Mouse (Mus musculus) lung, embryonic 16.5 days (tissue): ENCODE data around the gene Hax1. TPM values are rescaled to one million over a fixed set of nuclear protein-coding genes. Genes with fewer than 3 reads are reported as not detected.
A peak's percentile ranks its signal among the peaks of the same experiment; 100 is the strongest.

ENCODE experiments used
- ATAC-seq: fragments of 200-750 bp; cut with Nextera tagmentation; 2 replicates; pipeline ENCODE4 v1.8.0; 2017; ENCODE audit warnings: low read depth, mild to moderate bottlenecking, moderate library complexity
- H3K27ac ChIP-seq: fragments of 300-500 bp; sonication (generic); 2 replicates; pipeline ENCODE4 v1.5.1; 2014; ENCODE audit warnings: mild to moderate bottlenecking, control low read depth, low read length
- H3K27me3 ChIP-seq: fragments of 300-500 bp; sonication (generic); 2 replicates; pipeline ENCODE4 v1.6.1; 2014; ENCODE audit warnings: low read depth, low read length, mixed read lengths; ENCODE audit not compliant: control insufficient read depth, insufficient read depth
- H3K36me3 ChIP-seq: fragments of 300-500 bp; sonication (generic); 2 replicates; pipeline ENCODE4 v1.6.1; 2014; ENCODE audit warnings: low read length; ENCODE audit not compliant: control insufficient read depth, insufficient read depth
- H3K4me1 ChIP-seq: fragments of 300-500 bp; sonication (generic); replicated peaks from 2 replicates; pipeline ENCODE4 v1.6.1; 2014; ENCODE audit warnings: low read length, mixed read lengths; ENCODE audit not compliant: control insufficient read depth, insufficient read depth
- H3K4me2 ChIP-seq: fragments of 300-500 bp; sonication (generic); 2 replicates; pipeline ENCODE4 v1.6.1; 2014; ENCODE audit warnings: low read depth, low read length, control low read depth
- H3K4me3 ChIP-seq: fragments of 300-500 bp; sonication (generic); 2 replicates; pipeline ENCODE4 v1.5.1; 2014; ENCODE audit warnings: mild to moderate bottlenecking, low read length, control low read depth
- H3K9ac ChIP-seq: fragments of 300-500 bp; sonication (generic); 2 replicates; pipeline ENCODE4 v1.6.1; 2014; ENCODE audit warnings: low read length, control low read depth
- H3K9me3 ChIP-seq: fragments of 300-500 bp; sonication (generic); 2 replicates; pipeline ENCODE4 v1.6.1; 2016; ENCODE audit warnings: low read length; ENCODE audit not compliant: control insufficient read depth
- WGBS: fragments of 180-500 bp; shearing (Covaris S2); extraction: QIAGEN DNeasy Blood & Tissue Kit; methylation state at CpG from one replicate; pipeline ENCODE4 v1.1.7; 2014; 5-methylcytosine and 5-hydroxymethylcytosine counted together
- polyA plus RNA-seq: library from polyadenylated mRNA; unstranded; fragments of >200 nt; fragmentation: Nextera tagmentation; extraction: Ambion mirVana; gene quantifications from 2 replicates; pipeline ENCODE4 v1.2.1, GENCODE M21; 2015

Hax1 gene
- 152 and 155 TPM in 2 replicates for polyA plus RNA-seq

DNA sequence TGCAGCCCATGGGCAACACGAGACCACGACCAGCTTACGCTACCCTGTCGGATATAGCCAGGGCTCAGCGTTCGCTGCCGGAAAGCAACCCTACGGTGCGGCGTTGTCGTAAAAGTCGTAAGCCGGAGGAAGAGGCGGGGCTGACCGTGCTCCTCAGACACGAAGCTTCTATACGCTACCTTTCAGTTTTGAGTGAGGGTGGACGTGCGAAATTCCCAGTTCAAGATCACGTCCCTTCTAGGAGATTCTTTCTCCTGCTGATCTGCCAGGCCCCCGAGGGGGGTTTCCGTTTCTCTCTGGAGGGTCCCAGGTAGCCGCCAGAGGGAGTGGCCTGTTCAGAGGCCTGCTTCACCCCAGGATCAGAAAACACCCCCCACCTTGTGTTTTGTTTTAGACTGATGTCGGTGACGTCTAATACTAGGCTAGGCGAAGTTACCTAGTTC is at the start of gene Hax1:
Gene Hax1 (minus strand): TSS at position 169 of the 443 bp plus-strand sequence.
- under 1% methylated on average over 26 of the region's 26 CpGs for WGBS

GRCm38 (mm10) chr3:90036263-90036662 is 37.7 kb upstream of the Hax1 start:
- Histone ChIP-seq H3K27me3 (no peaks in the 10 kb centered on the region), H3K9me3 (no peaks in the 10 kb centered on the region), H3K4me3 (no peak overlapping the region), H3K4me2 (no peak overlapping the region), H3K27ac (no peak overlapping the region), H3K36me3 (peaks cover 41% of the 10 kb centered on the region), H3K4me1 (no peaks in the 10 kb centered on the region), H3K9ac (no peak overlapping the region)
- whole genome bisulfite sequencing, result 96% methylated on average over 1 of the region's 1 CpGs
- no peak for ATAC-seq

More for the DNA sequence above, at the start of gene Hax1:
- H3K4me1 ChIP-seq, result peaks cover 5% of the 10 kb centered on the region
- peak within 1 kb of the TSS; percentile 66 for H3K4me2 ChIP-seq
- no peaks in the 10 kb centered on the region for H3K27me3 ChIP-seq
- H3K4me3 ChIP-seq, result peak within 1 kb of the TSS; percentile 57
- no peaks in the 10 kb centered on the region for H3K9me3 ChIP-seq
- peaks cover 21% of the 10 kb centered on the region for H3K36me3 ChIP-seq
- H3K9ac ChIP-seq, result peak within 1 kb of the TSS; percentile 93
- ATAC-seq, result peak; percentile 97
- H3K27ac ChIP-seq, result peak within 1 kb of the TSS; percentile 97

GRCm38 (mm10) chr3:90034653-90035052 is 36.1 kb upstream of the Hax1 start:
- ATAC-seq, result no peak
- no peaks in the 10 kb centered on the region for H3K9me3 ChIP-seq
- H3K27ac ChIP-seq, result no peak overlapping the region
- H3K27me3 ChIP-seq, result no peaks in the 10 kb centered on the region
- H3K4me1 ChIP-seq, result no peaks in the 10 kb centered on the region
- H3K4me3 ChIP-seq, result no peak overlapping the region
- no peak overlapping the region for H3K9ac ChIP-seq
- no peak overlapping the region for H3K4me2 ChIP-seq
- peaks cover 43% of the 10 kb centered on the region for H3K36me3 ChIP-seq
- 83% methylated on average over 2 of the region's 2 CpGs for WGBS

DNA sequence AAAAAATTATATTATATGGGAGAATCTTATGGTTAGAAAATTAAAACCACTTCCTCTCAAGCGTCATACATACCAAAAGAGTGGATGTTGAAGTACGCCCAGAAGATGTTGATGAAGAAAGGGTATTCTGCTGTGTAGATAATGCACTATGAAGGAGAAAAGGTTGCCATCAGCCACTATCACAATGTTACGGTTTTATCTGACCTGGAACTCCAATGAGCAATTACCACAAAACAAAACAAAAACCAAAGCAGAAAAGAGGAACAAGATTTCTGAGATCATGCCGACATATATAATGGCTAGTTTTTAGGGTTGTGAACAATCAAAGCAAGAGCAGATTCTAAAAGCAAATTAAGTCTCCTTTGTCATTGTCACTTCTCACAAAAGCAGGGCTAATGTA is 18.0 kb upstream of the Hax1 start:
- Histone ChIP-seq H3K27ac (no peak overlapping the region), H3K27me3 (no peaks in the 10 kb centered on the region), H3K4me3 (no peak overlapping the region), H3K9me3 (no peaks in the 10 kb centered on the region), H3K36me3 (peaks cover 72% of the 10 kb centered on the region), H3K9ac (no peak overlapping the region), H3K4me1 (no peaks in the 10 kb centered on the region), H3K4me2 (no peak overlapping the region)
- no peak for ATAC-seq
- 89% methylated on average over 4 of the region's 4 CpGs for WGBS

DNA sequence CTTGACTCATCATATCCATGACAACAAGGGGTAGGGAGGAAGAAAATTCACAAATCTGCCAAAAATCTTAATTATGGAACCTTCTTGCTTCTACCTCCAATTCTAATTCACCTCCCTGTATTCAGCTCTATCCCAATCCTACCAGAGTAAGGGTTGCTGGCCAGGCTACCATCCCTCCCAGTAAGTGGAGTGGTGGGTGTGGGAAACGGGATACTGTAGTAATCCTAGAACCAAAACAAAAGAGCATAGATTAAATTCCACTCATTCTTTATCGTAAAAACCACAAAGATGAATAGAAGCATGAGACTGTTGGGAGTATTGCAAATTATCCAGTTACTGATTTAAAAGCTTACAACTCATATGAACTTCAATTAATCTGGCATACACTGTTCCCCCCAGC is 11.7 kb upstream of the Hax1 start:
- 63% methylated on average over 2 of the region's 2 CpGs for WGBS
- no peak overlapping the region for H3K27ac ChIP-seq
- H3K9ac ChIP-seq, result no peak overlapping the region
- no peak for ATAC-seq
- H3K36me3 ChIP-seq, result peaks cover 78% of the 10 kb centered on the region
- no peaks in the 10 kb centered on the region for H3K4me1 ChIP-seq
- no peak overlapping the region for H3K4me3 ChIP-seq
- no peak overlapping the region for H3K4me2 ChIP-seq
- H3K27me3 ChIP-seq, result no peaks in the 10 kb centered on the region
- no peaks in the 10 kb centered on the region for H3K9me3 ChIP-seq

- WGBS, result 31% methylated on average over 3 of the region's 3 CpGs
- Histone ChIP-seq H3K27ac (peak overlapping the region; percentile 77), H3K9me3 (no peaks in the 10 kb centered on the region), H3K36me3 (peaks cover 43% of the 10 kb centered on the region), H3K27me3 (no peaks in the 10 kb centered on the region), H3K9ac (no peak overlapping the region), H3K4me3 (no peak overlapping the region), H3K4me2 (peak overlapping the region; percentile 22; the same call in 1 of the 2 replicates), H3K4me1 (peaks cover 4% of the 10 kb centered on the region)
- ATAC-seq, result peak; percentile 78
Observed at GRCm38 (mm10) chr3:90004091-90004796, 5.7 kb upstream of the Hax1 start.

DNA sequence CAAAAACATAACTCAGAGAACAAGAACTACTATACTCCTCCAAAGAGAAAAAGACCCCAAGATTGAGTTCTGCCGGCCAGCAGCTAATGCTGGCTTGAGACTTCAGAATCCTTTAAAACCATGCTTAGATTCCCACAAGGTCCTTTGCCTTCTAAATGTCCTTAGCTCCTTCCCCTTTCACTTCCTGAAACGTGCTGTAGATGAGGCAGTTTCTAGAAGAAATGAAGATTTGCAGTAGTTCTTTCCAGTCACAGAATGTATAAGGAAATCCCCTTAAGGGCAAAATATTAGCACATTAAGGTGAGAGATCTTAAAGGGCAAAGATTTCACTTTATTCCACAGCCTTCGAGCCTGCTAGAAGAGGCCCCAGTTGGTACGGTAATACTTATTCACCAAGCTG is 1.2 kb upstream of the Hax1 start:
- Histone ChIP-seq H3K9ac (no peak overlapping the region), H3K4me2 (peak overlapping the region; percentile 66)

GRCm38 (mm10) chr3:89999090-89999489 is 510 bp upstream of the Hax1 start:
- Histone ChIP-seq H3K36me3 (peaks cover 19% of the 10 kb centered on the region), H3K9ac (peak overlapping the region; percentile 93), H3K4me1 (peaks cover 5% of the 10 kb centered on the region), H3K4me2 (peak overlapping the region; percentile 66), H3K9me3 (no peaks in the 10 kb centered on the region), H3K4me3 (peak overlapping the region; percentile 57), H3K27me3 (no peaks in the 10 kb centered on the region), H3K27ac (peak overlapping the region; percentile 97)
- peak; percentile 40 for ATAC-seq
- 15% methylated on average over 8 of the region's 8 CpGs for WGBS

More for the DNA sequence above, 1.2 kb upstream of the Hax1 start:
- ATAC-seq, result no peak
- H3K27ac ChIP-seq, result peak overlapping the region; percentile 97
- H3K4me1 ChIP-seq, result peaks cover 5% of the 10 kb centered on the region
- WGBS, result 82% methylated on average over 4 of the region's 4 CpGs
- peaks cover 18% of the 10 kb centered on the region for H3K36me3 ChIP-seq
- H3K9me3 ChIP-seq, result no peaks in the 10 kb centered on the region
- no peak overlapping the region; the same call in 1 of the 2 replicates for H3K4me3 ChIP-seq
- no peaks in the 10 kb centered on the region for H3K27me3 ChIP-seq

DNA sequence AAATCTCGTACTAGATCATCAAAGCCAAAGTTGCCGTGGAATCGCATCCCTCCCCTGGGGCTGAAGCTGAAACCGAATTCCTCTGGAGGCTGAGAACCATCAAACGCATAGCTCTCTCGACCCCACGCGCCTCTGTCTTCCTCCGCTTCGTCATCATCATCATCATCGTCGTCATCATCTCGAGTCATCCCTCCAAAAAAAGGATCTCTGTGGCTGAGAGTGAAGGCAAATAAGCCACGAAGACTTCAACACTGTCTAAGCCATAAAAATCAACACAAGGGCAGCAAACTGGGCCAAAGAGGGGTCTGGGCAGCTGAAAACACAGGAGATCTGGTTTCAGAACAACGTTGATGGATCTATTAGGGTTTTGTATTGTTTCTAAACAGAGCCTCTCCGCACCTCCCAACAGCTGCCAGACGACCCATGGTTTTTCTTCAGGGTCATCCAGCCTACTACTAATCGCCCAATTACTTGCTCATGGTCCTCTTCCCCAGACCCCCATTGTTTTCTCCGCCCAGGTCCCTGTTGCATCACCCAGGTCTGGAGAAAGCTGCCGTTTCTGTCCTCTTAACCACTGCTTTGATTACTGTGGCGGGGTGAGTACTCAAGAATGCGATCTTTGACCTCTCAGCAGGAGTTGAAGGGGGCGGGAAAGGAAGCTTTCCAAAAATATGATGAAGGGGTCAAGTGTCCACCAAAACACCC is 637 bp downstream of the Hax1 start:
- H3K4me3 ChIP-seq, result peak overlapping the region; percentile 57
- H3K4me2 ChIP-seq, result peak overlapping the region; percentile 60
- peak; percentile 45 for ATAC-seq
- H3K36me3 ChIP-seq, result peaks cover 18% of the 10 kb centered on the region
- 9% methylated on average over 20 of the region's 23 CpGs for WGBS
- no peaks in the 10 kb centered on the region for H3K9me3 ChIP-seq
- H3K27ac ChIP-seq, result peak overlapping the region; percentile 97
- no peaks in the 10 kb centered on the region for H3K27me3 ChIP-seq
- H3K4me1 ChIP-seq, result peaks cover 5% of the 10 kb centered on the region
- peak overlapping the region; percentile 93 for H3K9ac ChIP-seq
